Mouse (Mus musculus) bone marrow macrophage, adult 2 months (primary cell): ENCODE measurements at regions not wholly inside any gene's neighbourhood (a gene's known extent, or its start where the extent isn't known, plus 50 kb on each side); places are given as distances from the start of the nearest gene placed in this dataset.

Experiments used
- H3K27ac ChIP-seq: 2 replicates; pipeline ENCODE4 v1.5.1; 2012; ENCODE audit warnings: low read depth, low read length; ENCODE audit not compliant: insufficient read depth
- H3K4me1 ChIP-seq: 2 replicates; pipeline ENCODE4 v1.6.1; 2012; ENCODE audit warnings: low read length; ENCODE audit not compliant: control insufficient read depth, insufficient read depth
- H3K4me3 ChIP-seq: 2 replicates; pipeline ENCODE4 v1.5.1; 2012; ENCODE audit warnings: mild to moderate bottlenecking, low read length, moderate library complexity; ENCODE audit not compliant: insufficient read depth
- CTCF ChIP-seq: IDR thresholded peaks from 2 replicates; pipeline ENCODE4 v1.5.1; 2012; ENCODE audit warnings: low read depth, mild to moderate bottlenecking, low read length, moderate library complexity
- POLR2A ChIP-seq: IDR thresholded peaks from 2 replicates; pipeline ENCODE4 v1.6.1; 2012; ENCODE audit warnings: mild to moderate bottlenecking, low read depth, low read length, borderline replicate concordance

- no peak for TF ChIP-seq CTCF
- no peak for TF ChIP-seq POLR2A
These were observed 82.4 kb upstream of the Unc93a2 start for GRCm38 (mm10) chr17:7467638-7468037.

GRCm38 (mm10) chr17:7464901-7465300, 79.6 kb upstream of the Unc93a2 start:
- Histone ChIP-seq H3K4me3 (no peak overlapping the region), H3K4me1 (peaks cover 6% of the 10 kb centered on the region; the same call in 1 of the 2 replicates), H3K27ac (no peak overlapping the region)
- no peak for TF ChIP-seq POLR2A
- TF ChIP-seq CTCF: no peak

More at GRCm38 (mm10) chr17:7467638-7468037, 82.4 kb upstream of the Unc93a2 start:
- peaks cover 6% of the 10 kb centered on the region; the same call in 1 of the 2 replicates for H3K4me1 ChIP-seq
- no peak overlapping the region for H3K27ac ChIP-seq
- H3K4me3 ChIP-seq: no peak overlapping the region

GRCm38 (mm10) chr17:7461164-7461563, 75.9 kb upstream of the Unc93a2 start:
- H3K4me1 ChIP-seq: peaks cover 6% of the 10 kb centered on the region; the same call in 1 of the 2 replicates
- TF ChIP-seq POLR2A (no peak), CTCF (no peak)

GRCm38 (mm10) chr17:7456939-7457338, 71.7 kb upstream of the Unc93a2 start:
- no peak overlapping the region for H3K27ac ChIP-seq
- no peaks in the 10 kb centered on the region for H3K4me1 ChIP-seq
- no peak for TF ChIP-seq POLR2A
- TF ChIP-seq CTCF: no peak
- H3K4me3 ChIP-seq: no peak overlapping the region

More at GRCm38 (mm10) chr17:7461164-7461563, 75.9 kb upstream of the Unc93a2 start:
- Histone ChIP-seq H3K27ac (no peak overlapping the region), H3K4me3 (no peak overlapping the region)

- TF ChIP-seq CTCF (peak; percentile 38; the same call in 1 of the 2 replicates), POLR2A (no peak)
- Histone ChIP-seq H3K27ac (no peak overlapping the region), H3K4me3 (no peak overlapping the region), H3K4me1 (no peaks in the 10 kb centered on the region)
These were observed 58.6 kb upstream of the Unc93a2 start for GRCm38 (mm10) chr17:7443822-7444221.

- TF ChIP-seq POLR2A (no peak), CTCF (no peak)
- H3K27ac ChIP-seq: no peak overlapping the region
- H3K4me3 ChIP-seq: no peak overlapping the region
- H3K4me1 ChIP-seq: peaks cover 5% of the 10 kb centered on the region; the same call in 1 of the 2 replicates
These were observed 49.8 kb upstream of the Unc93a2 start for GRCm38 (mm10) chr17:7435075-7435474.
